Mouse (Mus musculus) kidney, adult 2 months (tissue): ENCODE measurements at regions not wholly inside any gene's neighbourhood (a gene's known extent, or its start where the extent isn't known, plus 50 kb on each side); places are given as distances from the start of the nearest gene placed in this dataset.

Experiments used
- CTCF ChIP-seq: fragments of 200-500 bp; conservative IDR thresholded peaks from 2 replicates; pipeline ENCODE4 v1.5.1; 2011; ENCODE audit warnings: low read depth, mild to moderate bottlenecking, control low read depth, low read length, moderate library complexity, mixed read lengths; ENCODE audit not compliant: insufficient read depth, insufficient read length
- POLR2A ChIP-seq: fragments of 200-500 bp; IDR thresholded peaks from one replicate; pipeline ENCODE4 v1.6.1; 2011; ENCODE audit warnings: low read depth, low read length, control low read depth

GRCm38 (mm10) chr15:96928692-96929091, 127.1 kb downstream of the Slc38a4 start:
- TF ChIP-seq CTCF (no peak), POLR2A (no peak)
